Mouse (Mus musculus) left cerebral cortex, postnatal 36 days (tissue): Measurements from ENCODE around the gene Htr1d. TPM values are rescaled to one million over a fixed set of nuclear protein-coding genes. Genes with fewer than 3 reads are reported as not detected.

Source experiments
- DNase-seq, 2 experiments: peaks; one replicate each; pipeline ENCODE4 v3.0.0; 2021 to 2022; ENCODE audit warnings: low spot score in 2 of 2, mixed read lengths in 1 of 2
- intact Hi-C: fragments of 180-260 bp; cut with DNase I; formaldehyde crosslinking; loops from one replicate; pipeline ENCODE4 v1.15.1; 2025
- total RNA-seq, 2 experiments: library from RNA; stranded (reverse); gene quantifications; 2 replicates each; pipeline ENCODE4 v1.2.3; 2021

Gene Htr1d
- total RNA-seq = 1 to 10 TPM; 1.9 to 7.2 TPM

DNA sequence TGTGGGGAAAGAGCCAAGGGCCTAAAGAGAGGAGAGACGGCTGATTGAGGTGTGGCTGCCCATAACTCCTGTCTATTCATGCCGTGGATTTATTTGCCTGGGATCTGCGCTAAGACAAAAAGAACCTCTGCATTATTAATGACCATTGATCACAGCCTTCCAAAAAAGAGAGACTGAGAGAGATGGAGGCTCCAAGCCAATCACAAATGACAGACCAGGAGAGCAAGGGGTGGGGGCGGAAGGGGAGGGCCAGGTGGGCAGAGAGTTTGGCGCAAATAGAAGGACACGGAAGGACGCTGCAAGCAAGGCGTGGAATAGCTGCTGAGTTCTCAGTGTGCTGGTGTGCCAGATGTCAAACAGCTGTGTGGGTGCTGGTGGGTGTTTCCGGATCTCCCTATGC lies at the start of gene Htr1d:
Gene Htr1d (plus strand): TSS at position 301 of the 400 bp plus-strand sequence.
- no peak for DNase-seq
- intact Hi-C loops = no loop called here

DNA sequence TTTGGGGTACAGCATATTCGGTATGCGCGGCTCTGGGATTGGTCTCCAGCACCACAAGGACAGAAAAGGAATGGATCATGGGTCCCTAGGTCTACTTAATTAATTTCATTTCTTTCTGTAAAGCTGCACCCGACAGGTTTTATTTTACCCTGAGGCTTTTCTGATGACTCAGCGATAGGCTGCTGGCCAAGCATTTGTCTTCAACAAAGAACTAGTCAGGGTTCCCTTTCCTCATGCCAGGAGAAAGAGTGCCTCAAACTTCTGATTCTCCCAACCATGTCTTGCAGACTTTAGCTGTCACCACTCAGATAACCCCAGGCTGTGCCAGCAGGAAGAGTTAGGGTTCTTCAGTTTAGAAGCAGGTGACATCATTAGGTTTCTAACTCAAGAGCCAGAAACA lies 46.3 kb upstream of the Htr1d start:
- no peak for DNase-seq
- intact Hi-C loops = no loop called here

DNA sequence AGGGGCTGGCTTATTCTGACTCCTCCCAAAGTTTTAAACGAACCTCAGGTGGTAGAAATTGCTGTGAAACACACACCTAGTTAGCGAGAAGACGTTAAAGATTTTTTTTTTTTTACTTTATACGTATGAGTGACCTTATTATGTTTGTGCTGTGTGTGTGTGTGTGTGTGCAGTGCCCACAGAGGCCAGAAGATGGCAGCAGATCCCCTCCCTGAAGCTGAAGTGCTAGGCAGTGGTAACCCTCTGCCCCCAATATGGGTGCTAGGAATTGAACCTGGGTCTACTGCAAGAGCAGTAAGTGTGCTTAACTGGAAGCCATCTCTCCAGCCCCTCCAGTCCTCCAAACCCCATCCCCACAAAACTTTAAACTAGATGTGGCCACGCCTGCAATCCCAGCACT lies 40.3 kb upstream of the Htr1d start:
- intact Hi-C loops = no loop called here
- DNase-seq = no peak

DNA sequence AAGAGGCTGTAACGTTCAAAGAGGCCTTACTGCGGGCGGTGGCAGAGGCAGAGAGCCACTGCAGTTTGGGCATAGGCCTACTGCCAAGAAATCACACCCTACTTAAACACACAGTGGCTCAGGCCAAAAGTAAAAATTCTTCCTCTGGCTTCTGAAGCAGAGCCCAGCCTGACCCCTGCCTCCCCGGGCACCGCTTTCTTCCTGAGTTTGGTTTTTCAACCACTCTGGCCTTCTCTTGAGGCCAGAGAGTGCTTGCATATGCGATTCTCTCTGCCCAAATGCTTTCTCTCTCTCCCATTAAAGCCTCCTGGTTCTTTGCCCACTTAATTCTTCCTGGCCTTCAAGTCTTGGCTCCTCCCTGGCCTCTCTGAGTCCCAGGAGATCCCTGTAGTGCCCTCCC lies 39.5 kb upstream of the Htr1d start:
- no peak for DNase-seq
- intact Hi-C loops = no loop called here

DNA sequence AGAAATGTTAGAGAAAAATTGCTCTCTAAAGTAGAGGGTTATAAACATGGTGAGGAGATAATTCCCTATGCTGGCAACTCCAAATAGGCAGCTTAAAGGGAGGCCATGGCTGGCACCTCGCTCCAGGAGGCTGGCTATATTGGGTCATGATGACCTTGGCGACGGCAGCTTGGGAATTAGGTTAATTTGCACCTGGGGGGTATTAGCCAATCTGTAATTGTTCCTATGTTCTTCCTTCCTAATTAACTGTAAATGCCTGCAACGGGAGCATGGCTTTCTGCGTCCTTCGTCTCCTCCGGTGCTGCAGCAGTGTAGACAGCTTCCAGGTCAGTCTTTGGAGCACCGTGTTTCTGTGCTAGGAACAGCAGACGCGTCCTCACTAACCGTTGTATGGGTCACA lies 36.1 kb upstream of the Htr1d start:
- DNase-seq = no peak
- intact Hi-C loops = no loop called here

DNA sequence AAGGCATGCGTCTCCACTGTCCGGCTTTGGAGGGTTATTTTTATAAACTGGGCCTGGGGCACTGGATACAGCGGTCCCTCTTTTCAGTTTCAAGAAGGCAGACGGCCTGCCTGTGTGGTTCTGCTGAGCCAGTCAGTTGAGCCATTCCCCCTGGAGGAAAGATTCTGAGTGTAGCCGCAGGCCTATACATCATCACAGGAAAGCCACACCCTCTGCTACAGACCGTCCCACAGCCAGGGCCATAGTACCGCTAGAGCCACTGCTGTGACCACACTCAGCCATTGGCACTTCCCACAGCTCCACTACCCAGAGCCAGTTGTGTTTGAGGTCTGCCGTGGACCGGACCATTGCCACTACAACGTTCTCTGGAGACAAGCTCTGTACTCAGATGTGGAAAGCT lies 21.5 kb upstream of the Htr1d start:
- intact Hi-C loops = no loop called here
- no peak for DNase-seq

DNA sequence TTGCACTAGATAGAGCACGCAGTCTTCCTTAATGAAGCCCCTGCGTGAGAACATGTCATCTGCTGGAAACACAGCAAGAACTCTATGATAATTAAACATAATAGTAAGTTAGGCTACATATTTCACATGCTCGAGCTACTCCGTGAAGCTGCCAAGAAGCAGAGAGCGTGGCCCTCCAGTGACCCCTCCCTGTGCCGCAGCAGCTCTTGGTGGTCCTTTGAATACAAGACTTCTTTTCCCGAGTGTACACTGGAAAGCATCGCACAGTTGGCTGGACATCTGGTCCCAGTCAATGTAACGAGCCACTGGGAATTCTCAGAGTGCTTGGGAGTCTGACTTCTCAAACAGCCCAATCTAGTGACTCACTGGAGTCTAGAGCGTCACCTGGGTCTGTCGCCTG lies 15.5 kb upstream of the Htr1d start:
- no peak for DNase-seq
- intact Hi-C loops = no loop called here

DNA sequence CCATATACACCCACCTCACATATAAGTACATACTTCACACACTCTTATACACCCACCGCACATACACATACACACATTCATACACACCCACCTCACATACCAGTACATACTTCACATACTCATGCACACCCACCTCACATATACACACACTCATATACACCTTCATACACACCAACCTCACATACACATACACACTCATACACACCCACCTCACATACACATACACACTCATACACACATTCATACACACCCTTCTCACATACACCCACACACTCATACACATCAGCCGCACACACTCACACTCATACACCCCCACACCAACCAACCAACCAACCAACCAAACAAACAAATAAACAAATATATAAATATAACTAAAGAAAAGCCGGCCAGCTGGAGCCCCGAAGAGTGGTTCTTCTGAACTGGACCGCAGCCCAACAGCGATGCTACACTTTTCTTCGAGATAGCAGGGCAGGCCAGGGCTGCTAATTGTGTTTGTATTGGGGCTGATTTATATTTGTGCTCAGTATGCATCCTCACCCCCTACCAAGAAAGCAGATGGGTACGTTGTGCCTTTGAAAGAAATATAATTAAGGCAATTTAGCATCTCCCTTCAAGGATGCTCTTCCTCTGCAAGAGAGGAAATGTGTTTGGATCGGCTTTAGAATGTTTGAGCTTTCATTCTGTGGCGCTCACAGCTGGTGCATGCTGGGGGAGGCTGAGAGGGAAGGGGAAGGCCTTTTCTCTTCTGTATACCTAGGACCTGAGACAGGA lies 11.1 kb upstream of the Htr1d start:
- DNase-seq = no peak
- intact Hi-C loops = no loop called here

DNA sequence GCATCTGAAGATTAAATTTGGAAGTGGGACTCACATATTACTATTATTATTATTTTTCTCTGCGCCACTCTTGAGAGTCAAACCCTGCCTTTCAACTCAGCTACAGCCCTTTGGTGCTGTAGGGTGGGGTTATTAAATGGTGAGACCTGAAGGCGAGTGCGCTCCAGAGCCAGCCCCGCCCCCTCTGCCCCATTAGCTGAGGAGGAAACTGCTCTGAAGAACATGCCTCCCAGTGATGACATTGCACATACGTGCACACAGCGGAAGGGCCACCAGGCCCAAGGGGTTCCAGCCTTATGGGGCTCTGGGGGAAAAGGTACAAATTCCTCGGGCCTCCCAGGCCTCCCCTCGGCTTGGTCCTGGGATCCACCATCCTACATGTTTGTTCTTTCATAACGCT lies 7.8 kb upstream of the Htr1d start:
- intact Hi-C loops = no loop called here
- no peak for DNase-seq

DNA sequence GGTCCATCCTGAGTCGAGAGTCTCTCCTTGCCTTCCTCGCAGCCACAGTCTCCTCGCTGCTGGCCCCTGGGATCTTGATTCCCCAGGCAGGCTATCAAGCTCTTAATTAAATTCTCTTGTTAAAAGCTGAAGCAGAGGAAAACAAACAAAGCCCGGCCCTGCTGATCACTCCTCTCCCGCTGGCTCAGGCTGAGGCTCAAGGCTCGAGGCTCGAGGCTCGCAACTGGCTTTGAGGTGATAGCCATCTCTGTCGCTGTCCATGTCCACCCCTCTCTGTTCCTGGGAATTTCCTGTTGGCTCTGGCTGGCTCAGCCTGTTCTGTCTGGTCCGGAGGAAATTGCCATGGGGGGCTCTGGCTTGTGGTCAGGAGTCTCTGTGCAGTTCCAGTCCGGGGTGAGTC lies 4.4 kb upstream of the Htr1d start:
- no peak for DNase-seq
- intact Hi-C loops = no loop called here

DNA sequence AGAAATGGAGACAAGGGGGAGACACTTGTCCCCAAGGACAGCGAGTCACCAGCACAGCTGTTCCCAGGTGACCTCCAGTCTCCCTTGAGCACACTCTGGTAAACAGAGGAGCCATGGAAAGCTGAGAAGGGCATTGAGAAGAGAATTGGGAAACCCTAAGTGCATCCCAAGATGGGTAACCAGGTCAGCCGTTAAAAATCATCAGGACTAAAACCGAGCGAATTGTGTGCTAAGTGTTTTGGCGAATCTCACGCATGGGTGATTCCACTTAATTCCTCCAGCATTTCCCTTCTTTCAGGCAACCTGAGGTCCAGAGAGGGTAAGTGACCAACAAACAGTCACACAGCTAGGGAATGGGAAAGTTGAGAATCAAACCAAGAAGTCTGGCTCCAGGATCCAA lies 3.9 kb upstream of the Htr1d start:
- no peak for DNase-seq
- intact Hi-C loops = no loop called here

DNA sequence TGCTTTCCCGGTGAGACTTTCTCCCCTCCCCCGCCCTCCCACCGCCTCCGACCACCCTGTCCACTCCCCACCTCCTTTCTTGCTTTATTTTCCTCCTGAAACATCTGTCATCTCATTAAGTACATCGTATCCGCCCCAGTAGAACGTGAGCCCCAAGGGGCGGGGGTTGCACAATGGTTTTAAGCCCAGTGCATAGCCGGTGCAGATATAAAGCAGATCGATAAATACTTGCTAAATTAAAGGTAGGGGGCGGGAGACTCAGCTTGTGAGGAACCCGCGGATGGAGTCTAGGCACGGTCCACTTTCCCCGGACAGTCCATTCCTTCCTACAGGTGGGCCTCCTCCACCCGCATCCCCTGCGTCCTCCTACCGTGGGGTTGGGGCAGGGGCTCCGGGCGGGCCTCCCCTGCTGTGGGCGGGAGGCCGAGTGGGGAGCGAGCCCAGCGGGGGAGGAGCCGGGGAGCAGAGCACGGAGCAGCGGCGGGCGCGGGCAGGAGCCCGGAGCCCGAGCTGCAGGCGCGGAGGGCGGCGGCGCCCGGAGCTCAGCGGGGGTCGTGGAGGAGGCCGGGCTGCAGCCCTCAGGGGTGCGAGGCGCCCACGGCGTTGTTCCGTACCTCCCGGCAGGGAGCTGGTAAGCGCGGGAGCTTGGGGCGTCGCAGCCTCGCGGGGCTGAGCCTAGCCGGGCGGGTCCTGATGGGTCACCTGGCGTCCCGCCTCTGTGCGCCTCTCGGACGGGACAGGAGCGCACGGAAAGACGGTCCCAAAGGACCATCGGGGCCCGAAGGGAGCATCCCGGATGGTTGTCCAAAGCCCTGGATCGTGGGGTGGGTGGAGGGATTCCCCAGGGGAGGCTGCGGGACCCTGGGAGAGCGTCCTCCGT lies 1.0 kb downstream of the Htr1d start:
- no peak for DNase-seq

DNA sequence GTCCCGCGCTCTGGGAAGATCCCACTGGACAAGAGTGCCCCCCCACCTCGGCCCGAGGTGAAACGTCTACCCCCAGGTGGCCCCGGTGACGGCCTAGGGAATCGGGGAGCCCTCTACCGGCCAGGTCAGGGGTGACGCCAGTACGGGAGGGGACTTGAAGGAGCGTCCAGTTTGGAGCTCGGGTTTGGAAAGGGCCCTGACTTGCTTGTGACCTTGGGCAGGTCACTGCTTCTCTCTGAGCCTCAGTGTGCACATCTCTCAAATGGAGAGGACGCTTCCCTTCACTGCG lies 1.6 kb downstream of the Htr1d start:
- no peak for DNase-seq
- intact Hi-C loops = loop anchor here (5.0 kb wide), 1 partner anchor 53 kb away; no protein-coding TSS in a partner anchor

More for the DNA sequence above, 1.0 kb downstream of the Htr1d start:
- intact Hi-C loops = no loop called here

DNA sequence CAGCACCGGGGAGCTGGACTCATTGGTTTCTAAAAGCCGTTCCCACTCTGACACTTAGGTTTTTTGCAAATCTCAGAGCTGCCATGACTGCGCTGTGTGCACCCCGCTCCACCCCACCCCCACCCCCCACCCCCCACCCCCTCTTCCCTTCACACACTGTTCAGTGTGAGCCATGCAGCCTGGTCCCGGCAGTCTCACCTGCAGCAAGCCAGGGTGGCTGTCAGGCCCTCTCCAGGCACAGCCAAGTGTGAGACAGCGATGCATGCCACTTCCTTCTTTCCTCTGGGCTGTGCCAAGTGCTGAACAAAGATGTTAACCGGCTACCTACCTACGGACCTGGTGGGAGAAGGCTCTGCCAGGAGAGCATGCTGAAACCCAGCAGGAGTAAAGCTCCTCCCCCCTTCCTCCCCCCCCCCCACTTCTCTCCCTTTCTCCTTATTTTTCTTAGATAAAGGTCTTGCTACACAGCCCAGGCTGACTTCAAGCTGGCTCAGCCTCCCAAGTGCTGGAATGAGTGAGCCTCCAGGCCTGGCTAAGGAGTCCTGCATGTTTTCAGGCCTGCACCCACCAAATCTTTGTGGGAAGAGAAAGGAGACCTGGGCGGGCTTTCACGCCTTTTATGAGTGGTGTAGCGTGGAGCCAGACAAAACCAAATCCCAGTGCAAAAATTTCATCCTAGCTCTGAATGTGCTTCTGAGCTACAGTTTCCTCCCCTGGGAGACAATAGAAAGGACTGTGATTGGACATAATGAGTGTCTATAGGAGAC lies 7.5 kb downstream of the Htr1d start:
- intact Hi-C loops = no loop called here
- no peak for DNase-seq

DNA sequence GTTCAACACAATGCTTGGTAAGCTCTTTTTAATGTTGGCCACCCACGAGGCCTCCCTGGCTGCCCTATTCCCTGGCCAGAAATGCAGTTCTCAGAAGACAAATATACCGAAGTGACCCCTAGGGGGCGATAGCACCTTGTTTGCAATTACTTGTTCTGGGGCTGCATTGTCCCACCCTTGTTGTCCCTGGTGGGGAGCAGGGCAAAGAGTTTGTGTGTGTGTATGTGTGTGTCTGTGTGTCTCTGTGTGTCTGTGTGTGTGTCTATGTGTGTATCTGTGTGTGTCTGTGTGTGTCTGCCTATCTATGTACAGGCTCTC lies 8.0 kb downstream of the Htr1d start:
- intact Hi-C loops = no loop called here
- peak in 1 of 2 experiments; percentile 21 for DNase-seq

DNA sequence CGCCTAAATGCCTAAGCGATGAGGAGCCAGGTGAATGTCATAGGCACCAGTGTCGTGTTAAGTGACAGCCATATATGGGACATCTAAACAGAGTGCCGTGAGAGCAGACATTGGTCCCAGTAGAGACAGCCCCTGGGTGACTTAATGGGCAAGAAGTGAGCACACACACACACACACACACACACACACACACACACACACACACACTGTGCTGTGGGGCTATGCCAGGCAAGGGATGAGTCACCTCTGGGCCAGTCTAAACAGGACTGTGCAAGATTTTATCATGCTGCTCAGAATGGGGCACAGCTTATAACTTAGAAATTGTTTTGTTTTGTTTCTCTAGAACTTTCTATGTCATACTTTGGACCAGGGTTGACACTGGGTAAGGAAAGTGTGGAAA lies 10.7 kb downstream of the Htr1d start:
- intact Hi-C loops = no loop called here
- no peak for DNase-seq

DNA sequence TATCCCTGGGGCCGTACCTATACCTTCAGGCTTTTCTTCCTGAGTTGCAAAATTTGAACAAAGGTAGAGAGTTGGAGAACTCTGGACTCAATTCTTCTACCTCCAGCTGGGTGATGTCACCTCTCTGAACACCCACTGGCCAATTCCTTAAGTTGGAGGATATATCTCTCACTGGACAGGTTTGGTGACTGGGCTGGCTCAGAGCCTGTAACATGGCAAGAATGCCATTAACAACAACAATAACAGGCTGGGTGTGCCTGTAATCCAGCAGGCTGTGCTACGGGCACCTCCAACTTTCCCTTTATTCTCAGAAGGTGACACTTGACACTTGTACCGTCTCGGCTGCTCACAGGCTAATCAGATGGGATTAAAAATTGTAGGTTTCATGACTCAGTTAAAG lies 15.8 kb downstream of the Htr1d start:
- no peak for DNase-seq
- intact Hi-C loops = no loop called here

DNA sequence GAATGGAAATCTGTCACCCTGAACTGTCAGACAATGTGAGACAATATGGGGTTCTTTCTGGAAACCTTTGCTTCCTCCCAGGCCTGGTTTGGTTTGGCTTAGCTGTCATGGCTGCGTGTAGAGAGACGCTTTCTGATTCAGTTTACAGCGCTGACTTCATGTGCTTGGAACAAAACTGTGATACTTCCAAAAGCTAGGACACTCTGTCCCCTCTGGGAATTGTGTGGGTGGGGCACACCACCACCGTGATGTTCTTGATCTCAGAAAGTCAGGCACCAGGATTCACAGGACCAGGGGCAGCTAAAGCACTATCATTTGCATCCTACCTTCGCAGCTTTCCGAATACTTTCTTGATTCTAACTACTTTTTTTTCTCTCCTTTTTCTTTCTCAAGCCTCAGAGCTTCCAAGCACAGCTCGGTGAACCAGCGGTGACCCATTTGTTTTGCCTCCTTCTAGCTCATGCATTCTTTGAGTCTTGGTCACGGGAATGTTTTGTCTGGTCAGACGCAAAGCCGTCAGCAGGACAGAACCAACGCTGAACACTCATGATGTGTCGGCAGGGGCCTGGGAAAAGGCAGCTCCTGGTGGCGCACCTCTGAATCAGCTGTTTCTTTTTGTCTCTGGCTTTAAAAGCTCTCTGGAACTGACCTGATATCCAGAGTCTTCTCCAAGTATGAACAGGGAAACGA lies 18.2 kb downstream of the Htr1d start:
- DNase-seq = no peak
- intact Hi-C loops = no loop called here

DNA sequence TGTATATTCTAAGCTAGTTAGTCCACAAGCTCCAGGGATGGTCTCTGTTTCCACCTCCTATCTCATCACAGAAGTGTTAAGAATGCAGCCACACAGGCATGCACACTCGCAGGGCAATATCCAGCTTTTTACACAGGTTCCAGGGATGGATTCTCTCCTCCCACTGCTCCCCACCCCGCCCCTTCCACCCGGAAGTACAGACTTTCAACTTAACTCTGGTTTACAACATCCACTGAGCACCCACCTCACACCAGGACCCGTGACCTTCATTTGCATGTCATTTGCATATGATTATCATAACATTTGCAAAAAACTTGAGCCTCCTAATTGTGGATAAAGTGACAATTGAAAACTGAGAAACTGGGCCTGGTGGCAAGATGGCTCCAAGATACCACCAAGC lies 21.2 kb downstream of the Htr1d start:
- no peak for DNase-seq
- intact Hi-C loops = no loop called here

DNA sequence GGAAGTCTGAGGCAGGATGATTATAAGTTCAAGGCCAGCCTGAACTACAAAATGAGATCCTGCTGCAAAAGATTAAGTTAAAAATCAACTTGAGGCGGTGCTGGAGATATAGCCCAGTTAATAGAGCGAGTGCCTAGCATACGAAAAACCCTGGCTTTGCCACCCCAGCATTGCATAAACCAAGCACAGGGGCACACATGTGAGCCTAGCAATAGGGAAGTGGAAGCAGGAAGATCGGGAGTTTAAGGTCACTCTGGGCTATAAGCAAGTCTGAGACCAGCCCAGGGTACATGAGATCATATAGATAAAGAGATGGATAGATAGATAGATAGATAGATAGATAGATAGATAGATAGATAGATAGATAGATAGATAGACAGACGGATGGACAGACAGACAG lies 26.5 kb downstream of the Htr1d start:
- intact Hi-C loops = no loop called here
- DNase-seq = no peak
